Mouse (Mus musculus): ENCODE data around the gene Adamts4. TPM values are rescaled to one million over a fixed set of nuclear protein-coding genes. Genes with fewer than 3 reads are reported as not detected.

Adamts4 gene
- polyA plus RNA-seq, 1 experiment: 1.2 TPM

DNA sequence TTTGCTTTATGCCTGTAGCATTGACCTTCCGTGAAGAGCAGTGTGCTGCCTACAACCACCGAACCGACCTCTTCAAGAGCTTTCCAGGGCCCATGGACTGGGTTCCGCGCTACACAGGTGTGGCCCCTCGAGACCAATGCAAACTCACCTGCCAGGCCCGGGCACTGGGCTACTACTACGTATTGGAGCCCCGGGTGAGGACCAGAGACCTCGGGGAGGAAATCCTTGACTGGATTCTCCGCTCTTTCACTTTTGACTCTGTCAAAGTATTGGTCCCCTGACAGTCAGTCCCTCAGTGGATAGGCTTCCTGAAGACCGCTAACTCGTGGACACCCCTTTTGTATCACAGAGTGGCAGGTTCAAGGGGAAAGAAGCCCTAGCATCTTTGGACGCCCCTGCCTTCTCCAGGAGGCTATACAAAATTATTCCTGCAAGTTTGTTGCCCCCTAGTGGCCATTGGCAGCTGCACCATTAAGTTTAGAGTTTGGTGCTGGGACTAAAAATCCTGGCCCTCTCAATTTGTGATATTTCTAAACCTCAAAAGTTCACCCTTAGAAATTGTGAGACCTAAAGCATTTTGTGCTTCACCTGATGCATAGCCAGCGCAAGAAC lies 6.8 kb downstream of the Adamts4 start:
- TF ChIP-seq CTCF (conservative IDR thresholded peaks at IDR 0.05; ENCODE audit: insufficient read depth, insufficient read length, low read depth, low read length): peak; percentile 70
- no peak for TF ChIP-seq POLR2A (IDR thresholded peaks at IDR 0.05; ENCODE audit: low read depth, low read length)
- Histone ChIP-seq H3K4me1 (ENCODE audit: control insufficient read depth, insufficient read depth, low read length) (no peaks in the 10 kb centered on the region), H3K36me3 (ENCODE audit: control insufficient read depth, insufficient read depth, low read length) (no peaks in the 10 kb centered on the region), H3K27me3 (replicated peaks; ENCODE audit: control insufficient read depth, insufficient read depth, low read length) (no peaks in the 10 kb centered on the region), H3K27ac (ENCODE audit: insufficient read depth, low read depth, low read length) (no peak overlapping the region), H3K4me3 (ENCODE audit: insufficient read depth, low read depth, low read length) (no peak overlapping the region)
- WGBS: 61% methylated on average over 15 of the region's 15 CpGs
- DNase-seq: peak; percentile 74

DNA sequence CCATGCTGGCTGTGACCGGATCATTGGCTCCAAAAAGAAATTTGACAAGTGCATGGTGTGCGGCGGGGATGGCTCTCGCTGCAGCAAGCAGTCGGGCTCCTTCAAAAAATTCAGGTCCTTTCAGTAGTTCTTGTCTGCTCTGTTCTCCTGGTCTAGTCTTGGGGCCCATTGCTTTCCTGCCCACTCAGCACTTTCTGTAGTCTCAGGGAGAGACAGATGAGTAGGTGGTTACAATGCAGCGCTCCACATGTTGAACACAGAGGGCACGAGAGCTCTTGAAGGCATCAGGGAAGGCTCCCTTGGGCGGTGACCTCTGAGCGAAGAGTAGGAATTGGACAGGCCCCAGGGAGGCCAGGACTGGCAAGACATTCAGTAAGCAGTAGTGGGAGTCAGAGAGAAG lies 7.6 kb downstream of the Adamts4 start:
- 83% methylated on average over 9 of the region's 9 CpGs for WGBS
- Histone ChIP-seq H3K27ac (ENCODE audit: insufficient read depth, low read depth, low read length) (no peak overlapping the region), H3K36me3 (ENCODE audit: control insufficient read depth, insufficient read depth, low read length) (no peaks in the 10 kb centered on the region), H3K4me1 (ENCODE audit: control insufficient read depth, insufficient read depth, low read length) (no peaks in the 10 kb centered on the region; the same call in 1 of the 2 replicates), H3K4me3 (ENCODE audit: insufficient read depth, low read depth, low read length) (no peak overlapping the region), H3K27me3 (replicated peaks; ENCODE audit: control insufficient read depth, insufficient read depth, low read length) (no peaks in the 10 kb centered on the region)
- TF ChIP-seq CTCF (conservative IDR thresholded peaks at IDR 0.05; ENCODE audit: insufficient read depth, insufficient read length, low read depth, low read length): no peak
- no peak for TF ChIP-seq POLR2A (IDR thresholded peaks at IDR 0.05; ENCODE audit: low read depth, low read length)
- no peak for DNase-seq

DNA sequence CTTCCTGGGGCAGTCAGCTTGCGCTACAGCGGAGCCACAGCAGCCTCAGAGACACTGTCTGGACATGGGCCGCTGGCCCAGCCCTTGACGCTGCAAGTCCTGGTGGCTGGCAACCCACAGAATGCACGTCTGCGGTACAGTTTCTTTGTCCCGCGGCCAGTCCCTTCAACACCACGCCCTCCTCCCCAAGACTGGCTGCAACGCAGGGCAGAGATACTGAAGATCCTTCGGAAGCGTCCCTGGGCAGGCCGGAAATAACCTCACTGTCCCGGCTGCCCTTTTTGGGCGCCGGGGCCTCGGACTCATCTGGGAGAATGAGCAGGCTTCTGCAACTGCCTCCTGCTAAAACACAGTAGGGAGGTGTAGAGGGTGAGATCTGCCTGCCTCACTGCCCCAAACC lies 8.7 kb downstream of the Adamts4 start:
- no peaks in the 10 kb centered on the region for H3K27me3 ChIP-seq (replicated peaks; ENCODE audit: control insufficient read depth, insufficient read depth, low read length)
- 88% methylated on average over 17 of the region's 17 CpGs for WGBS
- H3K27ac ChIP-seq (ENCODE audit: insufficient read depth, low read depth, low read length): no peak overlapping the region
- H3K4me1 ChIP-seq (ENCODE audit: control insufficient read depth, insufficient read depth, low read length): no peaks in the 10 kb centered on the region; the same call in 1 of the 2 replicates
- DNase-seq: no peak
- no peak overlapping the region for H3K4me3 ChIP-seq (ENCODE audit: insufficient read depth, low read depth, low read length)
- no peaks in the 10 kb centered on the region for H3K36me3 ChIP-seq (ENCODE audit: control insufficient read depth, insufficient read depth, low read length)
- TF ChIP-seq CTCF (conservative IDR thresholded peaks at IDR 0.05; ENCODE audit: insufficient read depth, insufficient read length, low read depth, low read length) (no peak), POLR2A (IDR thresholded peaks at IDR 0.05; ENCODE audit: low read depth, low read length) (no peak)

DNA sequence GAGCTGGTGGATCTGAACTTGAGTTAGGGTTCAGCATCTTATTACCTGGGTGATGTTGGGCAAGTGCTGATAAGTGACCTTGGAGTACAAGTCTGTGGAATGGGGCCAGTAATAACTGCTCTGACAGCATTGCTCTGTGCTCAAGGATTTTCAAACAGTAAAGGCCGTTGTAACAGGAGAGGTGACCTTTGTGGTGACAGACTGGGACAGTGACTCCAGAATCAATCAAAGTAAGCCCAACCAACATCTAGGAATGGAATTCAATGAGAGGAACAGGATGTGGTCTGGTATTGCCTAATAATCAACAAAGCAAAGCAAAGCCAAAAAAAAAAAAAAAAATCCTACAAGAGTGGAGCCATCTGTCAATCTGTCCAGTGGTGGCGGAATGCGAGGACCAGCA lies 10.1 kb downstream of the Adamts4 start:
- no peaks in the 10 kb centered on the region; the same call in 1 of the 2 replicates for H3K4me1 ChIP-seq (ENCODE audit: control insufficient read depth, insufficient read depth, low read length)
- H3K4me3 ChIP-seq (ENCODE audit: insufficient read depth, low read depth, low read length): no peak overlapping the region
- DNase-seq: peak; percentile 40
- no peaks in the 10 kb centered on the region for H3K36me3 ChIP-seq (ENCODE audit: control insufficient read depth, insufficient read depth, low read length)
- no peaks in the 10 kb centered on the region for H3K27me3 ChIP-seq (replicated peaks; ENCODE audit: control insufficient read depth, insufficient read depth, low read length)
- no peak overlapping the region for H3K27ac ChIP-seq (ENCODE audit: insufficient read depth, low read depth, low read length)
- no peak for TF ChIP-seq CTCF (conservative IDR thresholded peaks at IDR 0.05; ENCODE audit: insufficient read depth, insufficient read length, low read depth, low read length)
- TF ChIP-seq POLR2A (IDR thresholded peaks at IDR 0.05; ENCODE audit: low read depth, low read length): no peak
- WGBS: 60% methylated on average over 3 of the region's 3 CpGs

DNA sequence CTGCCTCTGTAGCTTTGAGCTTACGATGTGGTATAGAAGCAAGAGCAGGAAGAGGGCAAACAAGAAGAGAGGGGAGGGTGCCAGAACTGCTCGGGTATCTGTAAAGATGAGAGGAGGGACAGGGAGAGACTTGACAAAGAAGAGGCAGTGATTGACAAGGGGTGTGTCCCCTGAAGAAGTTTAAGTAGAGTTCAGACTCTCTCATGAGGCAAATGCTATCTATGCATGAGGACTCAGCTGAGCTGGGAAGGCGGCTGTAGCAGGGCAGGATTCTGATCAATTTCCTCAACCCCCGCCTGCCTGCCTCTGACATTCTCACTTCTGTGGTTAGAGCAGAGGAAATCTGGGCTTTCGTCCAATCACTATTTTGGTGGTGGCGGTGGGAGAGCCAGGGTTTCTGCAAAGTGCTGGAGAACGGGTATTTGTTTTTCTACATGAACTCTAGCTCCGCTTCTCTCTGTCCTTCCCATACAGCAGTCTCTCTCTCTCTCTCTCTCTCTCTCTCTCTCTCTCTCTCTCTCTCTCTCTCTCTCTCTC lies 12.4 kb downstream of the Adamts4 start:
- no peak for TF ChIP-seq CTCF (conservative IDR thresholded peaks at IDR 0.05; ENCODE audit: insufficient read depth, insufficient read length, low read depth, low read length)
- no peak for TF ChIP-seq POLR2A (IDR thresholded peaks at IDR 0.05; ENCODE audit: low read depth, low read length)
- Histone ChIP-seq H3K4me3 (ENCODE audit: insufficient read depth, low read depth, low read length) (no peak overlapping the region), H3K27ac (ENCODE audit: insufficient read depth, low read depth, low read length) (peak overlapping the region; percentile 85), H3K27me3 (replicated peaks; ENCODE audit: control insufficient read depth, insufficient read depth, low read length) (no peaks in the 10 kb centered on the region), H3K4me1 (ENCODE audit: control insufficient read depth, insufficient read depth, low read length) (no peaks in the 10 kb centered on the region; the same call in 1 of the 2 replicates), H3K36me3 (ENCODE audit: control insufficient read depth, insufficient read depth, low read length) (no peaks in the 10 kb centered on the region)
- DNase-seq: peak; percentile 86
- 5% methylated on average over 8 of the region's 8 CpGs for WGBS

DNA sequence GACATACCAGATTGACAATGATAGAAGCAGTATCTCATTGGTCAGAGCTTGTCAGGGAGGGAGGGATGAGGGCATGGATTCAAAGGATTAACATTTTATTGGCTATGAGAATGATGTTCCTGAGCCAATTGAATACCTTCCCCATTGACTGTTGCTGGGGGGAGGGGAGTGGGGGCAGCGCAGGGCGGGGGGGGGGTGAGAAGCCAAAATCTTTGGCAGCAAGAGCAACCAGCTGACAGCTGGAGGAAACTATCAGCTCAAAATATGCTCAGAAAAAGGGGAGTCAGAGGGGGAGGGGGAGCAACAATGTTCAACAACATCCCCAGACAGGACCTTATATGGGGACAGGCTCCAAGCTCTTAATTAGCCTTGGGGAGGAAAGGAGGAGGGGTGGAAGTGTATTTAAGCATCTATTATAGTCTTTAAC lies 13.0 kb downstream of the Adamts4 start:
- no peak overlapping the region for H3K4me3 ChIP-seq (ENCODE audit: insufficient read depth, low read depth, low read length)
- DNase-seq: peak; percentile 73
- WGBS: 0% methylated on average over 2 of the region's 2 CpGs

DNA sequence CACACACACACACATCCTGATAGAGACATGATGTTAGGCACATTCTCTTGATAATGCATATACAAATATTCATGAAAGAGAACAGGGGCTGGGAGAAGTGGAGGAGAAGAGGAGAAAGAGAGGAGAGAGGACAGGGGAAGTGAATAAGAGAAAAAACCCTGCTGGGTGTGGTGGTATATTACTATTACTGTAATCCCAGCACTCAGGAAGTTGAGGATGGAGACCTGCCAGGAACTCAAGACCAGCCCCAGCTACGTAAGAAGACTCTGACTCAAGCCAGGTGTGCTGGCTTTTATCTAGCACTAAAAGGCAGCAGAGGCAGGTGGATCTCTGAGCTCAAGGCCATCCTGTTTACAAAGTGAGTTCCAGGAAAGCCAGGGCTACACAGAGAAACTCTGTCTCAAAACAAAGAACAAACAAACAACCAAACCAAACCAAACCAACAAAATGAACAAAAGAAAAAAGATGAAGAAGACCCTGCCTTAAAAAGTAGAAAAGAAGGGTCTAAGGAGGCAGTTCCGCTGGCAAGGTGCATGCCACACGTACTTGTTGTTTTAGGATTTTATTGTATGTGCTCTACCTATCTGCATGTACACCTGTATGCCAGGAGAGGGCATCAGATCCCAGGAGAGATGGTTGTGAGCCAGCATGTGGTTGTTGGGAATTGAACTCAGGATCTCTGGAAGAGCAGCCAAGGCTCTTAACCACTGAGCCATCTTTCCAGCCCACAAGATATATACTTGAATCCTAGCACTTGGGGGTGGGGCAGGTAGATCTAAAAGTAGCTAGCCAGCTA lies 13.6 kb downstream of the Adamts4 start:
- Histone ChIP-seq H3K36me3 (ENCODE audit: control insufficient read depth, insufficient read depth, low read length) (no peaks in the 10 kb centered on the region), H3K4me1 (ENCODE audit: control insufficient read depth, insufficient read depth, low read length) (no peaks in the 10 kb centered on the region; the same call in 1 of the 2 replicates), H3K4me3 (ENCODE audit: insufficient read depth, low read depth, low read length) (no peak overlapping the region), H3K27me3 (replicated peaks; ENCODE audit: control insufficient read depth, insufficient read depth, low read length) (no peaks in the 10 kb centered on the region), H3K27ac (ENCODE audit: insufficient read depth, low read depth, low read length) (peak overlapping the region; percentile 52; the same call in 1 of the 2 replicates)
- TF ChIP-seq POLR2A (IDR thresholded peaks at IDR 0.05; ENCODE audit: low read depth, low read length) (no peak), CTCF (conservative IDR thresholded peaks at IDR 0.05; ENCODE audit: insufficient read depth, insufficient read length, low read depth, low read length) (peak; percentile 34)
- no peak for DNase-seq
- WGBS: 82% methylated on average over 3 of the region's 3 CpGs

More for the DNA sequence above, 13.0 kb downstream of the Adamts4 start:
- TF ChIP-seq POLR2A (IDR thresholded peaks at IDR 0.05; ENCODE audit: low read depth, low read length): no peak
- TF ChIP-seq CTCF (conservative IDR thresholded peaks at IDR 0.05; ENCODE audit: insufficient read depth, insufficient read length, low read depth, low read length): no peak
- Histone ChIP-seq H3K36me3 (ENCODE audit: control insufficient read depth, insufficient read depth, low read length) (no peaks in the 10 kb centered on the region), H3K27ac (ENCODE audit: insufficient read depth, low read depth, low read length) (peak overlapping the region; percentile 8; the same call in 1 of the 2 replicates), H3K4me1 (ENCODE audit: control insufficient read depth, insufficient read depth, low read length) (no peaks in the 10 kb centered on the region; the same call in 1 of the 2 replicates), H3K27me3 (replicated peaks; ENCODE audit: control insufficient read depth, insufficient read depth, low read length) (no peaks in the 10 kb centered on the region)

Measured in kidney, adult 2 months (tissue).